Mouse (Mus musculus): ENCODE measurements at regions not wholly inside any gene's neighbourhood (a gene's known extent, or its start where the extent isn't known, plus 50 kb on each side); places are given as distances from the start of the nearest gene placed in this dataset.

GRCm38 (mm10) chr1:42058494-42058893 is 637.1 kb upstream of the Pou3f3 start:
- no peak overlapping the region for H3K4me3 ChIP-seq (ENCODE audit: control insufficient read depth in 1 of 2, insufficient read depth in 1 of 2, low read depth in 1 of 2, low read length in 2 of 2)
- ATAC-seq (ENCODE audit: insufficient number of reproducible peaks, insufficient read depth, low FRiP score, low read depth): no peak
- no peaks in the 10 kb centered on the region for H3K27me3 ChIP-seq (ENCODE audit: control insufficient read depth, insufficient read depth, low read length)
- no peaks in the 10 kb centered on the region for H3K9me3 ChIP-seq (ENCODE audit: control insufficient read depth, low read length)
- H3K4me2 ChIP-seq (ENCODE audit: low read length): no peak overlapping the region
- H3K4me1 ChIP-seq (ENCODE audit: control insufficient read depth in 2 of 2, insufficient read depth in 2 of 2, low read length in 2 of 2): no peaks in the 10 kb centered on the region
- H3K27ac ChIP-seq (replicated peaks in 1 of 2; ENCODE audit: control insufficient read depth in 1 of 2, insufficient read depth in 1 of 2, low read depth in 2 of 2, low read length in 2 of 2): no peak overlapping the region
- H3K36me3 ChIP-seq (ENCODE audit: control insufficient read depth, insufficient read depth, low read length): no peaks in the 10 kb centered on the region
- no peak overlapping the region for H3K9ac ChIP-seq (ENCODE audit: low read length)

GRCm38 (mm10) chr1:42070064-42070463 is 625.5 kb upstream of the Pou3f3 start:
- WGBS: 65% methylated on average over 5 of the region's 5 CpGs

GRCm38 (mm10) chr1:42096026-42096425 is 599.5 kb upstream of the Pou3f3 start:
- ATAC-seq (ENCODE audit: insufficient number of reproducible peaks, insufficient read depth, low FRiP score, low read depth): no peak
- H3K4me1 ChIP-seq (ENCODE audit: control insufficient read depth in 2 of 2, insufficient read depth in 2 of 2, low read length in 2 of 2): no peaks in the 10 kb centered on the region
- H3K27ac ChIP-seq (replicated peaks in 1 of 2; ENCODE audit: control insufficient read depth in 1 of 2, insufficient read depth in 1 of 2, low read depth in 2 of 2, low read length in 2 of 2): no peak overlapping the region
- no peaks in the 10 kb centered on the region for H3K36me3 ChIP-seq (ENCODE audit: control insufficient read depth, insufficient read depth, low read length)
- H3K4me2 ChIP-seq (ENCODE audit: low read length): no peak overlapping the region
- no peak overlapping the region for H3K4me3 ChIP-seq (ENCODE audit: control insufficient read depth in 1 of 2, insufficient read depth in 1 of 2, low read depth in 1 of 2, low read length in 2 of 2)
- H3K9ac ChIP-seq (ENCODE audit: low read length): no peak overlapping the region
- H3K27me3 ChIP-seq (ENCODE audit: control insufficient read depth, insufficient read depth, low read length): no peaks in the 10 kb centered on the region
- no peaks in the 10 kb centered on the region for H3K9me3 ChIP-seq (ENCODE audit: control insufficient read depth, low read length)
- 20% methylated on average over 2 of the region's 2 CpGs for WGBS

More at GRCm38 (mm10) chr1:42070064-42070463, 625.5 kb upstream of the Pou3f3 start:
- H3K4me3 ChIP-seq (ENCODE audit: control insufficient read depth in 1 of 2, insufficient read depth in 1 of 2, low read depth in 1 of 2, low read length in 2 of 2): no peak overlapping the region
- no peaks in the 10 kb centered on the region for H3K9me3 ChIP-seq (ENCODE audit: control insufficient read depth, low read length)
- no peak for ATAC-seq (ENCODE audit: insufficient number of reproducible peaks, insufficient read depth, low FRiP score, low read depth)
- H3K36me3 ChIP-seq (ENCODE audit: control insufficient read depth, insufficient read depth, low read length): no peaks in the 10 kb centered on the region
- no peak overlapping the region for H3K27ac ChIP-seq (replicated peaks in 1 of 2; ENCODE audit: control insufficient read depth in 1 of 2, insufficient read depth in 1 of 2, low read depth in 2 of 2, low read length in 2 of 2)
- no peaks in the 10 kb centered on the region for H3K27me3 ChIP-seq (ENCODE audit: control insufficient read depth, insufficient read depth, low read length)
- no peaks in the 10 kb centered on the region for H3K4me1 ChIP-seq (ENCODE audit: control insufficient read depth in 2 of 2, insufficient read depth in 2 of 2, low read length in 2 of 2)
- no peak overlapping the region for H3K9ac ChIP-seq (ENCODE audit: low read length)
- no peak overlapping the region for H3K4me2 ChIP-seq (ENCODE audit: low read length)

- no peak overlapping the region for H3K9ac ChIP-seq (ENCODE audit: low read length)
- WGBS: 70% methylated on average over 2 of the region's 2 CpGs
Measured at GRCm38 (mm10) chr1:42098580-42098979, 597.0 kb upstream of the Pou3f3 start.

GRCm38 (mm10) chr1:42107521-42107920 is 588.0 kb upstream of the Pou3f3 start:
- Histone ChIP-seq H3K27me3 (ENCODE audit: control insufficient read depth, insufficient read depth, low read length) (no peaks in the 10 kb centered on the region), H3K27ac (replicated peaks in 1 of 2; ENCODE audit: control insufficient read depth in 1 of 2, insufficient read depth in 1 of 2, low read depth in 2 of 2, low read length in 2 of 2) (no peak overlapping the region), H3K9me3 (ENCODE audit: control insufficient read depth, low read length) (no peaks in the 10 kb centered on the region), H3K4me1 (ENCODE audit: control insufficient read depth in 2 of 2, insufficient read depth in 2 of 2, low read length in 2 of 2) (no peaks in the 10 kb centered on the region), H3K9ac (ENCODE audit: low read length) (no peak overlapping the region), H3K4me2 (ENCODE audit: low read length) (no peak overlapping the region), H3K36me3 (ENCODE audit: control insufficient read depth, insufficient read depth, low read length) (no peaks in the 10 kb centered on the region), H3K4me3 (ENCODE audit: control insufficient read depth in 1 of 2, insufficient read depth in 1 of 2, low read depth in 1 of 2, low read length in 2 of 2) (no peak overlapping the region)
- ATAC-seq (ENCODE audit: insufficient number of reproducible peaks, insufficient read depth, low FRiP score, low read depth): no peak
- WGBS: 64% methylated on average over 5 of the region's 5 CpGs

More at GRCm38 (mm10) chr1:42098580-42098979, 597.0 kb upstream of the Pou3f3 start:
- Histone ChIP-seq H3K36me3 (ENCODE audit: control insufficient read depth, insufficient read depth, low read length) (no peaks in the 10 kb centered on the region), H3K9me3 (ENCODE audit: control insufficient read depth, low read length) (no peaks in the 10 kb centered on the region), H3K27ac (replicated peaks in 1 of 2; ENCODE audit: control insufficient read depth in 1 of 2, insufficient read depth in 1 of 2, low read depth in 2 of 2, low read length in 2 of 2) (no peak overlapping the region), H3K4me1 (ENCODE audit: control insufficient read depth in 2 of 2, insufficient read depth in 2 of 2, low read length in 2 of 2) (no peaks in the 10 kb centered on the region), H3K4me3 (ENCODE audit: control insufficient read depth in 1 of 2, insufficient read depth in 1 of 2, low read depth in 1 of 2, low read length in 2 of 2) (no peak overlapping the region), H3K27me3 (ENCODE audit: control insufficient read depth, insufficient read depth, low read length) (no peaks in the 10 kb centered on the region), H3K4me2 (ENCODE audit: low read length) (no peak overlapping the region)
- ATAC-seq (ENCODE audit: insufficient number of reproducible peaks, insufficient read depth, low FRiP score, low read depth): no peak

GRCm38 (mm10) chr1:42107925-42108324 is 587.6 kb upstream of the Pou3f3 start:
- Histone ChIP-seq H3K9me3 (ENCODE audit: control insufficient read depth, low read length) (no peaks in the 10 kb centered on the region), H3K9ac (ENCODE audit: low read length) (no peak overlapping the region), H3K27me3 (ENCODE audit: control insufficient read depth, insufficient read depth, low read length) (no peaks in the 10 kb centered on the region), H3K36me3 (ENCODE audit: control insufficient read depth, insufficient read depth, low read length) (no peaks in the 10 kb centered on the region), H3K4me2 (ENCODE audit: low read length) (no peak overlapping the region), H3K4me1 (ENCODE audit: control insufficient read depth in 2 of 2, insufficient read depth in 2 of 2, low read length in 2 of 2) (no peaks in the 10 kb centered on the region), H3K27ac (replicated peaks in 1 of 2; ENCODE audit: control insufficient read depth in 1 of 2, insufficient read depth in 1 of 2, low read depth in 2 of 2, low read length in 2 of 2) (no peak overlapping the region), H3K4me3 (ENCODE audit: control insufficient read depth in 1 of 2, insufficient read depth in 1 of 2, low read depth in 1 of 2, low read length in 2 of 2) (no peak overlapping the region)
- WGBS: 97% methylated on average over 1 of the region's 1 CpGs
- no peak for ATAC-seq (ENCODE audit: insufficient number of reproducible peaks, insufficient read depth, low FRiP score, low read depth)

GRCm38 (mm10) chr1:42152175-42152790 is 543.3 kb upstream of the Pou3f3 start:
- WGBS: 87% methylated on average over 13 of the region's 13 CpGs
- H3K36me3 ChIP-seq (ENCODE audit: control insufficient read depth, insufficient read depth, low read length): no peaks in the 10 kb centered on the region
- H3K4me2 ChIP-seq (ENCODE audit: low read length): no peak overlapping the region
- ATAC-seq (ENCODE audit: insufficient number of reproducible peaks, insufficient read depth, low FRiP score, low read depth): no peak
- H3K27ac ChIP-seq (replicated peaks in 1 of 2; ENCODE audit: control insufficient read depth in 1 of 2, insufficient read depth in 1 of 2, low read depth in 2 of 2, low read length in 2 of 2): no peak overlapping the region
- peaks cover 6% of the 10 kb centered on the region; the same call in 1 of the 2 replicates for H3K9me3 ChIP-seq (ENCODE audit: control insufficient read depth, low read length)
- H3K4me1 ChIP-seq (ENCODE audit: control insufficient read depth in 2 of 2, insufficient read depth in 2 of 2, low read length in 2 of 2): no peaks in the 10 kb centered on the region
- no peaks in the 10 kb centered on the region for H3K27me3 ChIP-seq (ENCODE audit: control insufficient read depth, insufficient read depth, low read length)
- H3K4me3 ChIP-seq (ENCODE audit: control insufficient read depth in 1 of 2, insufficient read depth in 1 of 2, low read depth in 1 of 2, low read length in 2 of 2): no peak overlapping the region
- H3K9ac ChIP-seq (ENCODE audit: low read length): no peak overlapping the region

- Histone ChIP-seq H3K27ac (replicated peaks in 1 of 2; ENCODE audit: control insufficient read depth in 1 of 2, insufficient read depth in 1 of 2, low read depth in 2 of 2, low read length in 2 of 2) (no peak overlapping the region), H3K9ac (ENCODE audit: low read length) (no peak overlapping the region), H3K27me3 (ENCODE audit: control insufficient read depth, insufficient read depth, low read length) (no peaks in the 10 kb centered on the region), H3K4me1 (ENCODE audit: control insufficient read depth in 2 of 2, insufficient read depth in 2 of 2, low read length in 2 of 2) (no peaks in the 10 kb centered on the region), H3K4me2 (ENCODE audit: low read length) (no peak overlapping the region), H3K9me3 (ENCODE audit: control insufficient read depth, low read length) (peaks cover 6% of the 10 kb centered on the region; the same call in 1 of the 2 replicates), H3K36me3 (ENCODE audit: control insufficient read depth, insufficient read depth, low read length) (no peaks in the 10 kb centered on the region), H3K4me3 (ENCODE audit: control insufficient read depth in 1 of 2, insufficient read depth in 1 of 2, low read depth in 1 of 2, low read length in 2 of 2) (no peak overlapping the region)
- no peak for ATAC-seq (ENCODE audit: insufficient number of reproducible peaks, insufficient read depth, low FRiP score, low read depth)
- 66% methylated on average over 3 of the region's 3 CpGs for WGBS
Measured at GRCm38 (mm10) chr1:42152916-42153315, 542.7 kb upstream of the Pou3f3 start.

All from heart, embryonic 14.5 days (tissue).